ENCODE assay signal across 10 mouse cellular contexts in the genomic region with DNA sequence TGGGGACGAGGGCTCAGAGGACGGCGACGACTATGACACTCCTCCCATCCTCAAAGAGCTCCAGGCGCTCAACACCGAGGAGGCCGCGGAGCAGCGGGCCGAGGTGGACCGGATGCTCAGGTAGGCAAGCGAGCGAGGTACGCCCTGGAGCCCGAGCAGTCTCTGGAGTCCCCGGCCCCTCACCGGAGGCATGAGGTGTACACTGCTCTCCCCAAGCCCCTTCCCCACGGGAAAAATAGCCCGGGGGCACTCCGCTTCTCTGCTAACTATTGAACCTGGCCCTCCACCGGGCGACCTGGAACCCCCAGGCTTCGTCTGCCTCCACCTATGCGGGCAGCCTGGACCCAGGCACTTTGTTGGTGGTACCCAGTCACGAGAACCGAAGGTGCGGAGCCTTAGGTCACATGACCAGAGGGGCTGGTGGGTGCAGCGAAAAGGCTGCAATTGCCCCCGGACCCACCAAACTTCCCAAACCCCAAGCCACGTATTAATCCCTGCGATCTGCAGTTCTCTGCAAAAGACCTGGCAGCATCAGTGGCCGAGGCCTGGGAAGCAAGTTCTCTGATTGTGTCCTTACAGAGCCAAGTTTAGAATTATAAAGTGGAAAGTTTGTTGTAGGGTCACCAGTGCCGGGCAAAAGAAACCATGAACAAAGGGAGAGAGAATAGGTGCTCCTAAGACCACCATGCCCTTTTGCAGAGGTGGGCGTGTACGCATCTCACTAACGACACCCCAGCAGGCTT. TPM values are rescaled to one million over a fixed set of nuclear protein-coding genes. Genes with fewer than 3 reads are reported as not detected.
A peak's percentile ranks its signal among the peaks of the same experiment; 100 is the strongest.
DNase-seq lines count a peak whose midpoint lies in the region; ATAC-seq and TF ChIP-seq lines count a peak whose summit lies in the region.
"Had no signal": no experiment of that assay in that cellular context is flagged by ENCODE, and none has a peak within 500 bp of the region (broad histone marks: within the 10 kb centered on the region; RNA-seq: fewer than 3 reads in every experiment).

No protein-coding gene starts in this region.

- H3K36me3 ChIP-seq in forebrain, embryonic 11.5 days (ENCODE audit: control insufficient read depth, insufficient read depth, low read length): no peaks in the 10 kb centered on the region
- no peaks in the 10 kb centered on the region for H3K36me3 ChIP-seq in forebrain, embryonic 16.5 days (ENCODE audit: control insufficient read depth, insufficient read depth)
- H3K36me3 ChIP-seq in heart, postnatal 0 days (replicated peaks; ENCODE audit: control insufficient read depth, insufficient read depth, low read length): no peaks in the 10 kb centered on the region
- H3K36me3 ChIP-seq in lung, embryonic 14.5 days (ENCODE audit: insufficient read depth): no peaks in the 10 kb centered on the region

- H3K4me1 ChIP-seq in forebrain, embryonic 11.5 days (replicated peaks; ENCODE audit: control insufficient read depth, insufficient read depth, low read length): peaks cover 20% of the 10 kb centered on the region
- peaks cover 3% of the 10 kb centered on the region; the same call in 1 of the 2 replicates for H3K4me1 ChIP-seq in forebrain, embryonic 16.5 days (replicated peaks; ENCODE audit: control insufficient read depth, insufficient read depth, low read length)
- H3K4me1 ChIP-seq in heart, postnatal 0 days (ENCODE audit: control insufficient read depth, insufficient read depth): peaks cover 7% of the 10 kb centered on the region; the same call in 1 of the 2 replicates
- peaks cover 3% of the 10 kb centered on the region; the same call in 1 of the 2 replicates for H3K4me1 ChIP-seq in lung, embryonic 14.5 days (ENCODE audit: insufficient read depth)

- H3K27me3 ChIP-seq in forebrain, embryonic 11.5 days (ENCODE audit: control insufficient read depth, insufficient read depth, low read length): peaks cover 70% of the 10 kb centered on the region
- H3K27me3 ChIP-seq in forebrain, embryonic 16.5 days (replicated peaks; ENCODE audit: control insufficient read depth, insufficient read depth, low read length): peaks cover 52% of the 10 kb centered on the region
- H3K27me3 ChIP-seq in heart, postnatal 0 days (ENCODE audit: control insufficient read depth, insufficient read depth, low read length): peaks cover 94% of the 10 kb centered on the region
- H3K27me3 ChIP-seq in lung, embryonic 14.5 days (ENCODE audit: insufficient read depth, low read length): peaks cover 74% of the 10 kb centered on the region
- H3K27me3 ChIP-seq: CH12.LX had no signal

- 0 out of 2 replicates have a peak overlapping the region, but pooled peaks have one; percentile 4 for H3K4me3 ChIP-seq in forebrain, embryonic 11.5 days (ENCODE audit: low read depth, low read length)
- no peak overlapping the region for H3K4me3 ChIP-seq in forebrain, embryonic 16.5 days (replicated peaks; ENCODE audit: low read length)
- peak overlapping the region; percentile 18 for H3K4me3 ChIP-seq in heart, postnatal 0 days (ENCODE audit: low read depth, low read length)
- peak overlapping the region; percentile 44 for H3K4me3 ChIP-seq in lung, embryonic 14.5 days (ENCODE audit: low read depth, low read length)
- H3K4me3 ChIP-seq: myocyte had no signal

- no peak overlapping the region; the same call in 1 of the 2 replicates for H3K4me2 ChIP-seq in forebrain, embryonic 11.5 days (ENCODE audit: low read depth, low read length, severe bottlenecking)
- H3K4me2 ChIP-seq in forebrain, embryonic 16.5 days (ENCODE audit: low read length): no peak overlapping the region
- peak overlapping the region; percentile 15; the same call in 1 of the 2 replicates for H3K4me2 ChIP-seq in heart, postnatal 0 days (ENCODE audit: low read depth, low read length)
- H3K4me2 ChIP-seq in lung, embryonic 14.5 days: peak overlapping the region; percentile 62

- TF ChIP-seq CTCF in heart, postnatal 0 days (IDR thresholded peaks at IDR 0.05; ENCODE audit: low read depth): no peak
- TF ChIP-seq CTCF in lung, embryonic 14.5 days (IDR thresholded peaks at IDR 0.05; ENCODE audit: low read depth): no peak

- no peaks in the 10 kb centered on the region for H3K9me3 ChIP-seq in forebrain, embryonic 11.5 days (ENCODE audit: control insufficient read depth, low read length)
- no peaks in the 10 kb centered on the region for H3K9me3 ChIP-seq in forebrain, embryonic 16.5 days (ENCODE audit: control insufficient read depth, low read length)
- no peaks in the 10 kb centered on the region for H3K9me3 ChIP-seq in heart, postnatal 0 days (replicated peaks; ENCODE audit: control insufficient read depth, low read length)
- no peaks in the 10 kb centered on the region for H3K9me3 ChIP-seq in lung, embryonic 14.5 days (ENCODE audit: low read depth, low read length)

- under 1% methylated on average over 36 of the region's 36 CpGs for WGBS in forebrain, embryonic 11.5 days
- WGBS in forebrain, embryonic 16.5 days: under 1% methylated on average over 36 of the region's 36 CpGs
- WGBS in heart, postnatal 0 days: 2% methylated on average over 36 of the region's 36 CpGs
- WGBS in lung, embryonic 14.5 days: 1% methylated on average over 36 of the region's 36 CpGs

- H3K27ac ChIP-seq in forebrain, embryonic 11.5 days (ENCODE audit: low read depth, low read length): no peak overlapping the region
- H3K27ac ChIP-seq in forebrain, embryonic 16.5 days (ENCODE audit: low read length): no peak overlapping the region
- H3K27ac ChIP-seq in heart, postnatal 0 days (ENCODE audit: low read depth): no peak overlapping the region
- peak overlapping the region; percentile 87 for H3K27ac ChIP-seq in lung, embryonic 14.5 days (ENCODE audit: low read depth)

- H3K9ac ChIP-seq in forebrain, embryonic 11.5 days (ENCODE audit: low read length): no peak overlapping the region
- no peak overlapping the region for H3K9ac ChIP-seq in forebrain, embryonic 16.5 days (replicated peaks; ENCODE audit: low read depth, low read length)
- H3K9ac ChIP-seq in heart, postnatal 0 days (replicated peaks; ENCODE audit: low read depth, low read length): no peak overlapping the region
- peak overlapping the region; percentile 70 for H3K9ac ChIP-seq in lung, embryonic 14.5 days

- DNase-seq in forebrain, embryonic 11.5 days (ENCODE audit: low spot score): peak; percentile 62
- peak; percentile 27 for DNase-seq in ES-CJ7 (ENCODE audit: low read depth, low spot score)
- DNase-seq in heart, postnatal 0 days (ENCODE audit: low spot score): no peak
- DNase-seq in lung, embryonic 14.5 days: peak; percentile 13
- DNase-seq in layer of hippocampus, adult 8-10 months (ENCODE audit: low spot score in 2 of 2): no peak
- DNase-seq in retina, postnatal 1 day: no peak
- no peak for DNase-seq in spleen, postnatal 10 days (ENCODE audit: low spot score in 2 of 2)

- no peak for ATAC-seq in forebrain, embryonic 11.5 days (replicated peaks; ENCODE audit: low FRiP score)
- ATAC-seq in forebrain, embryonic 16.5 days: no peak
- ATAC-seq in heart, postnatal 0 days (ENCODE audit: insufficient read depth, low read depth): no peak; the same call in 1 of the 2 replicates
- ATAC-seq in lung, embryonic 14.5 days (ENCODE audit: insufficient read depth): no peak; the same call in 1 of the 2 replicates

- TF ChIP-seq EP300 in heart, postnatal 0 days (IDR thresholded peaks at IDR 0.05; ENCODE audit: low read depth): no peak

RNA-seq across cellular contexts. Expression of gene Hnf1b, which starts 1.6 kb away (rescaled TPM):
- not detected in 2 replicates for polyA plus RNA-seq in forebrain, embryonic 11.5 days (2014; fragmentation: Nextera tagmentation; extraction: Ambion mirVana)
- polyA plus RNA-seq in forebrain, embryonic 16.5 days (2015; fragmentation: Nextera tagmentation; extraction: Ambion mirVana): 0.16 TPM in 1 of 2 replicates, not detected in the other
- not detected in 2 replicates for total RNA-seq in heart, postnatal 0 days (2014; rRNA removed; ENCODE audit: low replicate concordance)
- 0.05 TPM in 1 of 2 replicates, not detected in the other for polyA plus RNA-seq in heart, postnatal 0 days (2015; fragmentation: Nextera tagmentation; extraction: Ambion mirVana)
- 10.9 and 11.4 TPM in 2 replicates for polyA plus RNA-seq in lung, embryonic 14.5 days (2014; fragmentation: Nextera tagmentation; extraction: Ambion mirVana)
- total RNA-seq in layer of hippocampus, adult 8-10 months (2022): under 1 TPM in 3 of 4 experiments, not detected in 1; 0.32 to 0.66 (median 0.63) TPM
- polyA plus RNA-seq: myocyte had no signal

Comparison
In these comparisons a context has a peak if more than half of its experiments do, and no peak if none do; other contexts are left out.
1. DNase-seq: peak in forebrain, embryonic 11.5 days (single experiment), ES-CJ7 (single experiment) and lung, embryonic 14.5 days (single experiment); none in heart, postnatal 0 days (single experiment), layer of hippocampus, adult 8-10 months (0 of 2), retina, postnatal 1 day (single experiment) and spleen, postnatal 10 days (0 of 2).
2. H3K4me2 ChIP-seq: peak in heart, postnatal 0 days (single experiment) and lung, embryonic 14.5 days (single experiment); none in forebrain, embryonic 11.5 days (single experiment) and forebrain, embryonic 16.5 days (single experiment).
3. RNA of gene Hnf1b, which starts 1.6 kb away (polyA plus RNA-seq): 10.9 to 11.4 TPM in lung, embryonic 14.5 days; 0.16 TPM in forebrain, embryonic 16.5 days, 0.05 TPM in heart, postnatal 0 days and not detected in forebrain, embryonic 11.5 days; every median in the first group is over 10 times any median in the second.